Comparison of ENCODE assay signal across 13 mouse cellular contexts in genomic region chr7:70423524-70424230, GRCm38 (mm10). TPM values are rescaled to one million over a fixed set of nuclear protein-coding genes. Genes with fewer than 3 reads are reported as not detected.
DNase-seq lines count a peak whose midpoint lies in the region; ATAC-seq and TF ChIP-seq lines count a peak whose summit lies in the region.
"Had no signal": no experiment of that assay in that cellular context is flagged by ENCODE, and none has a peak within 500 bp of the region (broad histone marks: within the 10 kb centered on the region; RNA-seq: fewer than 3 reads in every experiment).

No protein-coding gene starts in this region.

- H3K27me3 ChIP-seq in kidney, postnatal 0 days (ENCODE audit: insufficient read depth, low read length), result no peaks in the 10 kb centered on the region
- H3K27me3 ChIP-seq in kidney, embryonic 14.5 days (ENCODE audit: control insufficient read depth, insufficient read depth, low read length), result no peaks in the 10 kb centered on the region
- no peaks in the 10 kb centered on the region; the same call in 1 of the 2 replicates for H3K27me3 ChIP-seq in neural tube, embryonic 12.5 days (replicated peaks)
- H3K27me3 ChIP-seq in neural tube, embryonic 15.5 days (replicated peaks), result no peaks in the 10 kb centered on the region
- no peaks in the 10 kb centered on the region for H3K27me3 ChIP-seq in forebrain, embryonic 16.5 days (replicated peaks; ENCODE audit: control insufficient read depth, insufficient read depth, low read length)

- H3K9ac ChIP-seq in kidney, postnatal 0 days (ENCODE audit: low read depth, low read length), result no peak overlapping the region
- no peak overlapping the region for H3K9ac ChIP-seq in kidney, embryonic 14.5 days (ENCODE audit: low read depth, low read length)
- no peak overlapping the region for H3K9ac ChIP-seq in neural tube, embryonic 12.5 days
- H3K9ac ChIP-seq in neural tube, embryonic 15.5 days (replicated peaks), result no peak overlapping the region
- no peak overlapping the region for H3K9ac ChIP-seq in forebrain, embryonic 16.5 days (replicated peaks; ENCODE audit: low read depth, low read length)
- H3K9ac ChIP-seq: lung, embryonic 14.5 days had no signal

- DNase-seq in kidney, postnatal 0 days (ENCODE audit: low spot score), result no peak
- peak; percentile 58 for DNase-seq in yolk sac, embryonic 10.5 days (ENCODE audit: low spot score)
- no peak for DNase-seq in layer of hippocampus, adult 18-20 months (ENCODE audit: low spot score in 2 of 2)
- DNase-seq: cerebellum, adult 11-12 months; lung, embryonic 14.5 days; thymus, postnatal 14 days had no signal

- 64% methylated on average over 10 of the region's 10 CpGs for WGBS in kidney, postnatal 0 days
- 74% methylated on average over 10 of the region's 10 CpGs for WGBS in kidney, embryonic 14.5 days
- WGBS in neural tube, embryonic 12.5 days, result 59% methylated on average over 10 of the region's 10 CpGs
- WGBS in neural tube, embryonic 15.5 days, result 52% methylated on average over 10 of the region's 10 CpGs
- WGBS in forebrain, embryonic 16.5 days, result 21% methylated on average over 10 of the region's 10 CpGs

- H3K9me3 ChIP-seq in kidney, postnatal 0 days (replicated peaks; ENCODE audit: low read length), result no peaks in the 10 kb centered on the region
- no peaks in the 10 kb centered on the region for H3K9me3 ChIP-seq in kidney, embryonic 14.5 days (ENCODE audit: control insufficient read depth, low read length)
- no peaks in the 10 kb centered on the region for H3K9me3 ChIP-seq in neural tube, embryonic 12.5 days
- H3K9me3 ChIP-seq in neural tube, embryonic 15.5 days (replicated peaks), result no peaks in the 10 kb centered on the region
- no peaks in the 10 kb centered on the region for H3K9me3 ChIP-seq in forebrain, embryonic 16.5 days (ENCODE audit: control insufficient read depth, low read length)

- no peak for TF ChIP-seq CTCF in kidney, postnatal 0 days (IDR thresholded peaks at IDR 0.05; ENCODE audit: low read depth)

- H3K36me3 ChIP-seq in kidney, postnatal 0 days (ENCODE audit: insufficient read depth, low read length), result 0 out of 2 replicates have a peak, but pooled peaks cover 4% of the 10 kb centered on the region
- no peaks in the 10 kb centered on the region for H3K36me3 ChIP-seq in kidney, embryonic 14.5 days (ENCODE audit: control insufficient read depth, insufficient read depth, low read length)
- no peaks in the 10 kb centered on the region for H3K36me3 ChIP-seq in neural tube, embryonic 12.5 days
- H3K36me3 ChIP-seq in neural tube, embryonic 15.5 days, result no peaks in the 10 kb centered on the region
- no peaks in the 10 kb centered on the region for H3K36me3 ChIP-seq in forebrain, embryonic 16.5 days (ENCODE audit: control insufficient read depth, insufficient read depth)

- H3K4me1 ChIP-seq in kidney, postnatal 0 days (replicated peaks; ENCODE audit: insufficient read depth, low read length), result no peaks in the 10 kb centered on the region
- H3K4me1 ChIP-seq in kidney, embryonic 14.5 days (ENCODE audit: control insufficient read depth, insufficient read depth, low read length), result no peaks in the 10 kb centered on the region
- 0 out of 2 replicates have a peak, but pooled peaks cover 5% of the 10 kb centered on the region for H3K4me1 ChIP-seq in neural tube, embryonic 12.5 days
- H3K4me1 ChIP-seq in neural tube, embryonic 15.5 days, result no peaks in the 10 kb centered on the region
- peaks cover 5% of the 10 kb centered on the region; the same call in 1 of the 2 replicates for H3K4me1 ChIP-seq in forebrain, embryonic 16.5 days (replicated peaks; ENCODE audit: control insufficient read depth, insufficient read depth, low read length)

- no peak for ATAC-seq in kidney, postnatal 0 days (replicated peaks; ENCODE audit: low FRiP score, low read depth)
- no peak for ATAC-seq in kidney, embryonic 14.5 days (ENCODE audit: low FRiP score, low TSS enrichment)
- peak; percentile 64 for ATAC-seq in neural tube, embryonic 12.5 days (ENCODE audit: low FRiP score, low read depth)
- no peak for ATAC-seq in neural tube, embryonic 15.5 days (ENCODE audit: low FRiP score)
- ATAC-seq in forebrain, embryonic 16.5 days, result peak; percentile 54
- ATAC-seq: activated CD4-positive, CD25-positive, alpha-beta regulatory T cell, adult 4 months; CD4-positive, CD25-positive, alpha-beta regulatory T cell, adult 4 months had no signal

- no peak overlapping the region for H3K4me3 ChIP-seq in kidney, postnatal 0 days (replicated peaks; ENCODE audit: low read depth, low read length)
- no peak overlapping the region for H3K4me3 ChIP-seq in kidney, embryonic 14.5 days (ENCODE audit: low read length)
- no peak overlapping the region for H3K4me3 ChIP-seq in neural tube, embryonic 12.5 days
- no peak overlapping the region for H3K4me3 ChIP-seq in neural tube, embryonic 15.5 days (replicated peaks)
- no peak overlapping the region for H3K4me3 ChIP-seq in forebrain, embryonic 16.5 days (replicated peaks; ENCODE audit: low read length)

- H3K27ac ChIP-seq in kidney, postnatal 0 days, result 0 out of 2 replicates have a peak overlapping the region, but pooled peaks have one; percentile 55
- H3K27ac ChIP-seq in kidney, embryonic 14.5 days (ENCODE audit: low read depth, low read length), result no peak overlapping the region
- no peak overlapping the region for H3K27ac ChIP-seq in neural tube, embryonic 12.5 days
- no peak overlapping the region for H3K27ac ChIP-seq in neural tube, embryonic 15.5 days (replicated peaks)
- no peak overlapping the region for H3K27ac ChIP-seq in forebrain, embryonic 16.5 days (ENCODE audit: low read length)

- H3K4me2 ChIP-seq in kidney, postnatal 0 days (ENCODE audit: low read length), result no peak overlapping the region
- H3K4me2 ChIP-seq in kidney, embryonic 14.5 days (replicated peaks; ENCODE audit: low read depth, low read length), result no peak overlapping the region
- H3K4me2 ChIP-seq in neural tube, embryonic 12.5 days (replicated peaks), result no peak overlapping the region
- no peak overlapping the region for H3K4me2 ChIP-seq in neural tube, embryonic 15.5 days
- no peak overlapping the region for H3K4me2 ChIP-seq in forebrain, embryonic 16.5 days (ENCODE audit: low read length)
- H3K4me2 ChIP-seq: lung, embryonic 14.5 days had no signal

RNA-seq across cellular contexts. Expression of gene Nr2f2, which starts 57.1 kb away (rescaled TPM):
- 190 and 203 TPM in 2 replicates for polyA plus RNA-seq in kidney, postnatal 0 days (2015; fragmentation: Nextera tagmentation; extraction: Ambion mirVana)
- 310 and 320 TPM in 2 replicates for polyA plus RNA-seq in kidney, embryonic 14.5 days (2014; fragmentation: Nextera tagmentation; extraction: Ambion mirVana)
- 101 and 103 TPM in 2 replicates for polyA plus RNA-seq in neural tube, embryonic 12.5 days (2016; fragmentation: Nextera tagmentation; extraction: Ambion mirVana)
- 60.3 and 62.5 TPM in 2 replicates for polyA plus RNA-seq in neural tube, embryonic 15.5 days (2015; fragmentation: Nextera tagmentation; extraction: Ambion mirVana)
- 88.4 and 90.6 TPM in 2 replicates for polyA plus RNA-seq in forebrain, embryonic 16.5 days (2015; fragmentation: Nextera tagmentation; extraction: Ambion mirVana)
- 10 to 100 TPM; 40.8 to 55.2 TPM for total RNA-seq in layer of hippocampus, adult 18-20 months (2021)
- total RNA-seq: granulocyte monocyte progenitor cell, adult 5-6 weeks had no signal
- polyA plus RNA-seq: activated CD4-positive, CD25-positive, alpha-beta regulatory T cell, adult 4 months; CD4-positive, CD25-positive, alpha-beta regulatory T cell, adult 4 months had no signal

Comparison
In these comparisons a context has a peak if more than half of its experiments do, and no peak if none do; other contexts are left out.
1. ATAC-seq: peak in neural tube, embryonic 12.5 days (single experiment) and forebrain, embryonic 16.5 days (single experiment); none in kidney, postnatal 0 days (single experiment), kidney, embryonic 14.5 days (single experiment) and neural tube, embryonic 15.5 days (single experiment).